Mouse (Mus musculus) left cerebral cortex, postnatal 25 days (tissue): ENCODE results near the gene Pdzd7. TPM values are rescaled to one million over a fixed set of nuclear protein-coding genes. Genes with fewer than 3 reads are reported as not detected.

Experiments
- DNase-seq, 2 experiments: peaks; one replicate each; pipeline ENCODE4 v3.0.0; 2022; ENCODE audit warnings: low spot score in 2 of 2, mixed read lengths in 1 of 2
- intact Hi-C: fragments of 180-260 bp; cut with DNase I; formaldehyde crosslinking; loops from one replicate; pipeline ENCODE4 v1.15.1; 2025
- total RNA-seq, 2 experiments: library from RNA; stranded (reverse); gene quantifications; 2 replicates each; pipeline ENCODE4 v1.2.3; 2021

Pdzd7 gene
- total RNA-seq, 2 experiments from 2014 or later: 4.2 to 4.6 TPM

GRCm38 (mm10) chr19:45063565-45064292, 18.2 kb upstream of the Pdzd7 start:
- peak in 1 of 2 experiments; percentile 42 for DNase-seq
- intact Hi-C loops: no loop called here

- intact Hi-C loops: loop anchor here (1.0 kb wide), 1 partner anchor 15 kb away; no protein-coding TSS in a partner anchor
- DNase-seq: no peak
These were observed 13.3 kb upstream of the Pdzd7 start for GRCm38 (mm10) chr19:45058841-45059240.

GRCm38 (mm10) chr19:45058113-45058839, 12.8 kb upstream of the Pdzd7 start:
- intact Hi-C loops: loop anchor here (1.0 kb wide), 1 partner anchor 16 kb away; no protein-coding TSS in a partner anchor
- DNase-seq: peak; percentile 92 to 96

GRCm38 (mm10) chr19:45057724-45058112, 12.2 kb upstream of the Pdzd7 start:
- no peak for DNase-seq
- intact Hi-C loops: loop anchor here (1.0 kb wide), 1 partner anchor 17 kb away; no protein-coding TSS in a partner anchor

GRCm38 (mm10) chr19:45056908-45057698, 11.6 kb upstream of the Pdzd7 start:
- DNase-seq: no peak
- intact Hi-C loops: no loop called here

- peak in 1 of 2 experiments; percentile 81 for DNase-seq
- intact Hi-C loops: no loop called here
These were observed 10.8 kb upstream of the Pdzd7 start for GRCm38 (mm10) chr19:45056364-45056763.

- peak in 1 of 2 experiments; percentile 86 for DNase-seq
- intact Hi-C loops: no loop called here
These were observed 9.6 kb upstream of the Pdzd7 start for GRCm38 (mm10) chr19:45054892-45055690.

GRCm38 (mm10) chr19:45053451-45053850, 7.9 kb upstream of the Pdzd7 start:
- DNase-seq: no peak
- intact Hi-C loops: no loop called here

GRCm38 (mm10) chr19:45049523-45049922, 4.0 kb upstream of the Pdzd7 start:
- intact Hi-C loops: loop anchor here (5.0 kb wide), 1 partner anchor 117 kb away; the partner anchor contains the start of gene Slf2
- DNase-seq: no peak

GRCm38 (mm10) chr19:45048644-45049365, 3.3 kb upstream of the Pdzd7 start:
- no peak for DNase-seq
- intact Hi-C loops: loop anchor here (1.0 to 5.0 kb wide), 2 partner anchors 32 to 117 kb away; partner anchors contain the start of gene Slf2

- DNase-seq: peak; percentile 76 to 98
- intact Hi-C loops: loop anchor here (1.0 to 5.0 kb wide), 2 partner anchors 31 to 116 kb away; partner anchors contain the start of gene Slf2
These were observed 2.6 kb upstream of the Pdzd7 start for GRCm38 (mm10) chr19:45047935-45048643.

- intact Hi-C loops: loop anchor here (5.0 kb wide), 1 partner anchor 115 kb away; the partner anchor contains the start of gene Slf2
These were observed 2.0 kb upstream of the Pdzd7 start, which contains the start of gene Sfxn3 for GRCm38 (mm10) chr19:45047417-45047934. Gene Sfxn3, plus strand, starts transcription at chr19:45047503.

GRCm38 (mm10) chr19:45046523-45047321, 1.2 kb upstream of the Pdzd7 start:
- intact Hi-C loops: loop anchor here (5.0 kb wide), 1 partner anchor 114 kb away; the partner anchor contains the start of gene Slf2
- peak; percentile 88 to 89 for DNase-seq

More at GRCm38 (mm10) chr19:45047417-45047934, 2.0 kb upstream of the Pdzd7 start, which contains the start of gene Sfxn3:
- peak; percentile 92 to 96 for DNase-seq

GRCm38 (mm10) chr19:45045236-45045635, 281 bp downstream of the Pdzd7 start:
- DNase-seq: no peak
- intact Hi-C loops: loop anchor here (5.0 kb wide), 1 partner anchor 113 kb away; the partner anchor contains the start of gene Slf2

GRCm38 (mm10) chr19:45044389-45044927, 1.1 kb downstream of the Pdzd7 start:
- intact Hi-C loops: no loop called here
- no peak for DNase-seq

GRCm38 (mm10) chr19:45040214-45040613, 5.3 kb downstream of the Pdzd7 start:
- no peak for DNase-seq
- intact Hi-C loops: no loop called here
